Mouse (Mus musculus) CH12.LX (cell line): ENCODE data around the gene Krt28. TPM values are rescaled to one million over a fixed set of nuclear protein-coding genes. Genes with fewer than 3 reads are reported as not detected.

ENCODE experiments used
- DNase-seq: peaks from one replicate; pipeline ENCODE4 v3.0.0-alpha.2; 2013; ENCODE audit errors: extremely low read depth
- H3K27ac ChIP-seq: 2 replicates; pipeline ENCODE4 v1.5.1; 2012; ENCODE audit warnings: low read depth, mild to moderate bottlenecking, control low read depth, moderate library complexity; ENCODE audit not compliant: insufficient read depth
- H3K27me3 ChIP-seq: replicated peaks from 2 replicates; pipeline ENCODE3; 2012; ENCODE audit warnings: inconsistent platforms
- H3K36me3 ChIP-seq, 2 experiments: replicated peaks in 1 of 2; 2 replicates each; pipeline versions ENCODE3 to v1.6.1; 2012; ENCODE audit warnings: inconsistent platforms in 1 of 2, low read length in 1 of 2, mild to moderate bottlenecking in 1 of 2, mixed read lengths in 1 of 2, moderate library complexity in 1 of 2; ENCODE audit not compliant: control insufficient read depth in 1 of 2, insufficient read depth in 1 of 2
- H3K4me1 ChIP-seq, 2 experiments: 2 replicates each; pipeline ENCODE4 v1.6.1; 2012; ENCODE audit warnings: inconsistent platforms in 1 of 2, moderate library complexity in 1 of 2; ENCODE audit not compliant: insufficient read depth in 2 of 2, control insufficient read depth in 1 of 2
- H3K4me2 ChIP-seq: 2 replicates; pipeline ENCODE4 v1.6.1; 2012; ENCODE audit warnings: low read depth, mild to moderate bottlenecking, control low read depth; ENCODE audit not compliant: poor library complexity, insufficient read depth, severe bottlenecking
- H3K4me3 ChIP-seq, 3 experiments: fragments of 150-350 bp in 1 of 3; sonication (generic) in 1 of 3; replicated peaks in 1 of 3; 2 replicates each; pipeline versions ENCODE3 to v1.5.1; 2011 to 2012; ENCODE audit warnings: low read depth in 2 of 3, low read length in 2 of 3, mild to moderate bottlenecking in 2 of 3, moderate library complexity in 2 of 3, control low read depth in 1 of 3, improper control_type of control experiment in 1 of 3, inconsistent platforms in 1 of 3, mixed read lengths in 1 of 3; ENCODE audit not compliant: poor library complexity in 1 of 3
- H3K79me2 ChIP-seq: replicated peaks from 2 replicates; pipeline ENCODE4 v1.6.1; 2012; ENCODE audit warnings: mild to moderate bottlenecking, moderate library complexity; ENCODE audit not compliant: control insufficient read depth, poor library complexity, insufficient read depth, severe bottlenecking; ENCODE audit errors: extremely low read depth
- H3K9ac ChIP-seq: 2 replicates; pipeline ENCODE4 v1.6.1; 2012; ENCODE audit warnings: low read depth, mild to moderate bottlenecking, control low read depth, moderate library complexity; ENCODE audit not compliant: insufficient read depth
- H3K9me3 ChIP-seq: replicated peaks from 2 replicates; pipeline ENCODE3; 2012; ENCODE audit warnings: low read length, inconsistent platforms, mixed read lengths
- BHLHE40 ChIP-seq: IDR thresholded peaks from 2 replicates; pipeline ENCODE4 v1.6.1; 2011; ENCODE audit warnings: mild to moderate bottlenecking, low read depth, low read length, improper control_type of control experiment
- CHD1 ChIP-seq: IDR thresholded peaks from 2 replicates; pipeline ENCODE4 v1.6.1; 2012; ENCODE audit warnings: low read depth, low read length, improper control_type of control experiment, inconsistent platforms
- EP300 ChIP-seq: IDR thresholded peaks from 2 replicates; pipeline ENCODE4 v1.6.1; 2011; ENCODE audit warnings: low read length, improper control_type of control experiment
- GABPA ChIP-seq: IDR thresholded peaks from 2 replicates; pipeline ENCODE4 v1.6.1; 2012; ENCODE audit warnings: low read depth, low read length, improper control_type of control experiment, inconsistent platforms; ENCODE audit not compliant: insufficient replicate concordance
- IRF4 ChIP-seq: IDR thresholded peaks from 2 replicates; pipeline ENCODE4 v1.6.1; 2014; ENCODE audit warnings: low read depth, mild to moderate bottlenecking, inconsistent platforms, low read length, improper control_type of control experiment
- JUN ChIP-seq: IDR thresholded peaks from 2 replicates; pipeline ENCODE4 v1.6.1; 2011; ENCODE audit warnings: low read depth, mild to moderate bottlenecking, low read length, improper control_type of control experiment, moderate library complexity; ENCODE audit not compliant: insufficient read depth
- JUND ChIP-seq: conservative IDR thresholded peaks from 2 replicates; pipeline ENCODE4 v1.6.1; 2011; ENCODE audit warnings: low read depth, low read length, improper control_type of control experiment
- KAT2A ChIP-seq: IDR thresholded peaks from 2 replicates; pipeline ENCODE4 v1.6.1; 2012; ENCODE audit warnings: low read length, improper control_type of control experiment, inconsistent platforms; ENCODE audit not compliant: insufficient replicate concordance
- MAFK ChIP-seq: IDR thresholded peaks from 2 replicates; pipeline ENCODE4 v1.6.1; 2011; ENCODE audit warnings: low read length, improper control_type of control experiment; ENCODE audit not compliant: insufficient replicate concordance
- MAX ChIP-seq: IDR thresholded peaks from 2 replicates; pipeline ENCODE4 v1.6.1; 2011; ENCODE audit warnings: low read length, improper control_type of control experiment
- MXI1 ChIP-seq: IDR thresholded peaks from 2 replicates; pipeline ENCODE4 v1.6.1; 2011; ENCODE audit warnings: mild to moderate bottlenecking, low read depth, low read length, improper control_type of control experiment
- MYC ChIP-seq: IDR thresholded peaks from 2 replicates; pipeline ENCODE4 v1.6.1; 2011; ENCODE audit warnings: low read depth, mild to moderate bottlenecking, improper control_type of control experiment, low read length
- NELFE ChIP-seq: IDR thresholded peaks from 2 replicates; pipeline ENCODE4 v1.6.1; 2011; ENCODE audit warnings: low read depth, low read length, improper control_type of control experiment
- PAX5 ChIP-seq: IDR thresholded peaks from 2 replicates; pipeline ENCODE4 v1.6.1; 2012; ENCODE audit warnings: low read length, inconsistent platforms, mixed read lengths
- POLR2A ChIP-seq: IDR thresholded peaks from 2 replicates; pipeline ENCODE4 v1.6.1; 2011; ENCODE audit warnings: low read depth, mild to moderate bottlenecking, improper control_type of control experiment, low read length
- POLR2AphosphoS2 ChIP-seq: IDR thresholded peaks from 2 replicates; pipeline ENCODE4 v1.6.1; 2011; ENCODE audit warnings: low read depth, low read length, improper control_type of control experiment
- RAD21 ChIP-seq: IDR thresholded peaks from 2 replicates; pipeline ENCODE4 v1.6.1; 2011; ENCODE audit warnings: low read depth, mild to moderate bottlenecking, low read length, improper control_type of control experiment, moderate library complexity
- TBP ChIP-seq: conservative IDR thresholded peaks from 2 replicates; pipeline ENCODE4 v1.6.1; 2011; ENCODE audit warnings: low read depth, low read length, improper control_type of control experiment
- TCF12 ChIP-seq: IDR thresholded peaks from 2 replicates; pipeline ENCODE4 v1.6.1; 2014; ENCODE audit warnings: low read depth, mild to moderate bottlenecking, inconsistent platforms, low read length, improper control_type of control experiment
- UBTF ChIP-seq: IDR thresholded peaks from 2 replicates; pipeline ENCODE4 v1.6.1; 2012; ENCODE audit warnings: low read depth, mild to moderate bottlenecking, inconsistent platforms, low read length, improper control_type of control experiment, moderate library complexity
- USF1 ChIP-seq: IDR thresholded peaks from 2 replicates; pipeline ENCODE4 v1.6.1; 2014; ENCODE audit warnings: low read depth, mild to moderate bottlenecking, inconsistent platforms, low read length, improper control_type of control experiment
- USF2 ChIP-seq: conservative IDR thresholded peaks from 2 replicates; pipeline ENCODE4 v1.6.1; 2011; ENCODE audit warnings: low read depth, low read length, improper control_type of control experiment
- ZC3H11A ChIP-seq: IDR thresholded peaks from 2 replicates; pipeline ENCODE4 v1.6.1; 2012; ENCODE audit warnings: low read depth, mild to moderate bottlenecking, inconsistent platforms, low read length, improper control_type of control experiment
- ZKSCAN1 ChIP-seq: IDR thresholded peaks from 2 replicates; pipeline ENCODE4 v1.6.1; 2012; ENCODE audit warnings: low read depth, inconsistent platforms, low read length, improper control_type of control experiment, borderline replicate concordance
- ZMIZ1 ChIP-seq: IDR thresholded peaks from 2 replicates; pipeline ENCODE4 v1.6.1; 2012; ENCODE audit warnings: low read depth, mild to moderate bottlenecking, inconsistent platforms, low read length, improper control_type of control experiment
- dilution Hi-C: fragments of 300-500 bp; cut with MboI; formaldehyde crosslinking; loops from 2 replicates; pipeline ENCODE4 v1.14.3; 2020; ENCODE audit warnings: low sequenced_read_pairs; ENCODE audit not compliant: extremely low pct_unique_long_range_greater_than_20kb, extremely low pct_ligation_motif_present
- in situ Hi-C: fragments of 300-500 bp; cut with MboI; formaldehyde crosslinking; loops from 3 replicates; pipeline ENCODE4 v1.14.3; 2019; ENCODE audit warnings: low sequenced_read_pairs, low pct_ligation_motif_present, low pct_unique_long_range_greater_than_20kb, mixed read lengths
- polyA plus RNA-seq: library from polyadenylated mRNA; unstranded; fragments of >175 nt; gene quantifications from 2 replicates; pipeline ENCODE4 v1.2.1, GENCODE M21; 2012; ENCODE audit warnings: low read depth; ENCODE audit not compliant: insufficient read length
- total RNA-seq, 2 experiments: library from RNA; depleted of rRNA; stranded (reverse); fragments of 300-350 nt in 1 of 2; fragments of >200 nt in 1 of 2; gene quantifications; 2 replicates each; pipeline ENCODE4 v1.2.3; 2012 to 2014

The Krt28 gene
- total and polyA plus RNA-seq, 3 experiments, result 0.13 to 0.14 TPM; not detected in 1

DNA sequence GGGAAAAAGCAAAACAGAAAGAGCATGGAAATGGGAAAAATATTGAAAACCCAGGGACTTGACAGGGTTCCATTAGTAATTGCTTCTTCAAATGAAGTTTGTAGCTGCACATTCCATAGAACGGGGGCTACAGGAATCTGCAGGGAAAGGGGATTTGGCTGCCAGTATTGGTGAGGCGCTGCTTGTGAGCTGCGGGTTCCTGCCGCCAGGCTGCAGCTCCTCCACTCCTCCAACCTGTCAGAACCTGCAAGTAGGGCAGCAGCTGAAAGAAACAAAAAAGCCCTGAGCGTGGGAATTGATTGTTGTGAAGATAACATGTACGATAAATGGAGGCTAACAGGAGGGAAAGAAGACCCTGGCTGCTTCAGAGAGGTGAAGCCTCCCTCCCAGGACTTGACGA, 16.2 kb upstream of the Krt28 start:
- Histone ChIP-seq H3K27me3 (peaks cover 3% of the 10 kb centered on the region), H3K4me2 (no peak overlapping the region), H3K4me1 (peaks cover 0 to 10% of the 10 kb centered on the region in 2 experiments; a peak in 2 of 4 replicates), H3K79me2 (no peaks in the 10 kb centered on the region), H3K36me3 (peaks cover 6 to 32% of the 10 kb centered on the region in 2 experiments), H3K4me3 (no peak overlapping the region), H3K9me3 (no peaks in the 10 kb centered on the region), H3K9ac (no peak overlapping the region), H3K27ac (no peak overlapping the region)
- no peak for DNase-seq
- TF ChIP-seq PAX5 (no peak), ZMIZ1 (no peak), MAFK (no peak), ZC3H11A (no peak), NELFE (no peak), POLR2A (no peak), BHLHE40 (no peak), MAX (no peak), RAD21 (no peak), TBP (no peak), JUND (no peak), MYC (no peak)
- in situ Hi-C loops, result loop anchor here (25.0 kb wide), 1 partner anchor 896 kb away; no protein-coding TSS in a partner anchor
- dilution Hi-C loops, result no loop called here

DNA sequence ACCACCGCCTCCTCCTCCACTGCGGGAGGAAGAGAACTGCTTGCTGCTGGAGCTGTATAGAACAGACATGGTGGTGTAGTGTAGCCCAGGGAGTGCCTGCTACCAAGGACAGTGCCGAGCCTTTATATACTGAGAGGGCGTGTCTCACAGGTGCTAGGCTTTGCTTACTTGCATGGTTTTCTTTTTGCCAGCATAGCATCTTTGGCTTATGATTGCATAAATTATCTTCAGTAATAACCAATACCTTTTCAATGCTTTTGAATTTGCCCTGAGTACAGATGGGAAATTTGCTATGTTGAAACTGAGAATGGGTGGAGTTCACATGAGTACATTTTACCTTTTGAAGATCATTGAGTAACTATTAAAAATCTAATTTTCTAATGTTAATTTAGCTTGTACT, 14.6 kb upstream of the Krt28 start, which contains the start of gene Krt10:
TSS of gene Krt10 (minus strand) at position 101 of the 400 bp plus-strand sequence.
- Histone ChIP-seq H3K79me2 (no peaks in the 10 kb centered on the region), H3K9ac (no peak within 1 kb of the TSS), H3K27ac (no peak within 1 kb of the TSS), H3K4me3 (no peak within 1 kb of the TSS), H3K36me3 (peaks cover 6 to 32% of the 10 kb centered on the region in 2 experiments), H3K27me3 (no peaks in the 10 kb centered on the region), H3K9me3 (no peaks in the 10 kb centered on the region), H3K4me2 (no peak within 1 kb of the TSS), H3K4me1 (peaks cover 3 to 17% of the 10 kb centered on the region in 2 experiments)
- in situ Hi-C loops, result loop anchor here (25.0 kb wide), 1 partner anchor 898 kb away; no protein-coding TSS in a partner anchor
- TF ChIP-seq USF2 (no peak), NELFE (no peak), UBTF (no peak), PAX5 (no peak), POLR2AphosphoS2 (no peak), EP300 (no peak), TCF12 (no peak), KAT2A (no peak), ZKSCAN1 (no peak), USF1 (no peak), JUN (no peak), IRF4 (no peak), MXI1 (no peak), GABPA (no peak), CHD1 (no peak), ZMIZ1 (no peak)
- dilution Hi-C loops, result no loop called here
- no peak for DNase-seq
